Mouse (Mus musculus) small intestine, adult 2 months (tissue): Measurements from ENCODE around the gene Ski. TPM values are rescaled to one million over a fixed set of nuclear protein-coding genes. Genes with fewer than 3 reads are reported as not detected.

Source experiments
- H3K27ac ChIP-seq: fragments of 200-500 bp; 2 replicates; pipeline ENCODE4 v1.5.1; 2012; ENCODE audit warnings: low read depth, low read length, control low read depth, inconsistent platforms; ENCODE audit not compliant: insufficient read depth
- H3K27me3 ChIP-seq: fragments of 200-500 bp; 2 replicates; pipeline ENCODE4 v1.6.1; 2012; ENCODE audit warnings: mild to moderate bottlenecking, moderate library complexity, low read length, inconsistent platforms; ENCODE audit not compliant: control insufficient read depth, insufficient read depth
- H3K36me3 ChIP-seq: fragments of 200-500 bp; 2 replicates; pipeline ENCODE4 v1.6.1; 2012; ENCODE audit warnings: mild to moderate bottlenecking, low read length, control low read depth, inconsistent platforms; ENCODE audit not compliant: control insufficient read depth, insufficient read depth
- H3K4me1 ChIP-seq: fragments of 200-500 bp; 2 replicates; pipeline ENCODE4 v1.6.1; 2012; ENCODE audit warnings: low read length, inconsistent platforms, mixed read lengths; ENCODE audit not compliant: control insufficient read depth, insufficient read depth, insufficient read length
- H3K4me3 ChIP-seq: fragments of 200-500 bp; 2 replicates; pipeline ENCODE4 v1.5.1; 2012; ENCODE audit warnings: low read depth, mild to moderate bottlenecking, control low read depth, inconsistent platforms, low read length, moderate library complexity
- CTCF ChIP-seq: fragments of 200-500 bp; IDR thresholded peaks from 2 replicates; pipeline ENCODE4 v1.5.1; 2012; ENCODE audit warnings: low read depth, mild to moderate bottlenecking, control low read depth, inconsistent platforms, low read length, moderate library complexity, mixed read lengths; ENCODE audit not compliant: insufficient replicate concordance, insufficient read length; ENCODE audit errors: extremely low read depth
- POLR2A ChIP-seq: fragments of 200-500 bp; IDR thresholded peaks from 2 replicates; pipeline ENCODE4 v1.6.1; 2012; ENCODE audit warnings: low read depth, mild to moderate bottlenecking, control low read depth, inconsistent platforms, low read length, moderate library complexity
- WGBS: fragments of 180-500 bp; shearing (Covaris S2); methylation state at CpG from one replicate; pipeline ENCODE4 v1.1.7; 2018; 5-methylcytosine and 5-hydroxymethylcytosine counted together
- polyA plus RNA-seq: library from polyadenylated mRNA; depleted of rRNA; stranded (reverse); fragments of >200 nt; gene quantifications from 2 replicates; pipeline ENCODE4 v1.2.3, GENCODE M21; 2012

Gene Ski
- polyA plus RNA-seq, 1 experiment, result 48.0 TPM

DNA sequence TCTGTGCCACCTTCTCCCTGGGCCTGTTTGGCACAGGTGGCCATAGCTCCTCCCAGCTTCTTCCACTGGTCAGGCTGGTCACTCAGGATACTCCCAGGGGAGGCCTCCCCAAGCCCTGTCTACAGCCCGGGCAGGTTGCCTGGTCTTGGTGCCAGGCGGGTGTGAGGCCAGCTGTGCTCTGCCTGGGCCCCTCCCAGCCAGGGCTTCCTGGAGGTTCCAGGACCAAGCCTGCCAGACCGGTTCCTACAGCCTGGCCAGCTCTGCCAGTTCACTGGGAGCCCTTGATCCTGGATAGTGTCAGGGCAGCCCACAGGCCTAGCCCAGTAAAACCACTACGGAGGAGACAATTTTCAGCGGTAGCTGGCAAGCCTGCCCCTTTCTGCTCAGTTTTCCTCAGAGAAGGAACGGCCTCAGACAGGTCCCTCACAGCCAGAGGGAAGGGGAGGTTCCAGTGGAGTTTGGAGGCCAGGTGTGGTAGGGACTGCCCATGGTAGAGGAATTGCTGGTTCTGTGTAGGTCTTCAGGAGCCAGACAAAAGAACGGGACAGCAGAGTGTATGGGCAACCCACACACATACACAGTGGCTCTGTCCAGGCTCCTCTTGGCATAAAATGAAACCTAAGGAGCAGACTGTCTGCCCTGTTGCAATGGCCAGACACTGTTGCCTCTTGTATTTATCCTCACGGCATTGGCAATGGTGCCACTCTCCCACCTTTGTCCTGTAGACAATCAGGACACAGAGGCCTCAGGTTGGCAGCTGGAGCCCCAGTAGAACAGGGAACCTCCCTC is 73.3 kb downstream of the Ski start:
- no peaks in the 10 kb centered on the region for H3K36me3 ChIP-seq
- no peak; the same call in 1 of the 2 replicates for TF ChIP-seq POLR2A
- TF ChIP-seq CTCF, result no peak
- no peaks in the 10 kb centered on the region for H3K27me3 ChIP-seq
- H3K4me1 ChIP-seq, result peaks cover 42% of the 10 kb centered on the region
- 24% methylated on average over 8 of the region's 8 CpGs for WGBS
- H3K4me3 ChIP-seq, result no peak overlapping the region
- peak overlapping the region; percentile 93 for H3K27ac ChIP-seq

GRCm38 (mm10) chr4:155148453-155148852 is 73.9 kb downstream of the Ski start:
- Histone ChIP-seq H3K4me1 (peaks cover 42% of the 10 kb centered on the region), H3K27ac (peak overlapping the region; percentile 93), H3K27me3 (no peaks in the 10 kb centered on the region), H3K4me3 (no peak overlapping the region), H3K36me3 (no peaks in the 10 kb centered on the region)
- WGBS, result 56% methylated on average over 4 of the region's 4 CpGs
- TF ChIP-seq CTCF (no peak), POLR2A (no peak)

- Histone ChIP-seq H3K4me3 (no peak overlapping the region), H3K36me3 (no peaks in the 10 kb centered on the region), H3K4me1 (peaks cover 37% of the 10 kb centered on the region), H3K27me3 (no peaks in the 10 kb centered on the region), H3K27ac (no peak overlapping the region)
- 64% methylated on average over 14 of the region's 14 CpGs for WGBS
- TF ChIP-seq CTCF (no peak), POLR2A (no peak)
Observed at GRCm38 (mm10) chr4:155146107-155146823, 76.1 kb downstream of the Ski start.

DNA sequence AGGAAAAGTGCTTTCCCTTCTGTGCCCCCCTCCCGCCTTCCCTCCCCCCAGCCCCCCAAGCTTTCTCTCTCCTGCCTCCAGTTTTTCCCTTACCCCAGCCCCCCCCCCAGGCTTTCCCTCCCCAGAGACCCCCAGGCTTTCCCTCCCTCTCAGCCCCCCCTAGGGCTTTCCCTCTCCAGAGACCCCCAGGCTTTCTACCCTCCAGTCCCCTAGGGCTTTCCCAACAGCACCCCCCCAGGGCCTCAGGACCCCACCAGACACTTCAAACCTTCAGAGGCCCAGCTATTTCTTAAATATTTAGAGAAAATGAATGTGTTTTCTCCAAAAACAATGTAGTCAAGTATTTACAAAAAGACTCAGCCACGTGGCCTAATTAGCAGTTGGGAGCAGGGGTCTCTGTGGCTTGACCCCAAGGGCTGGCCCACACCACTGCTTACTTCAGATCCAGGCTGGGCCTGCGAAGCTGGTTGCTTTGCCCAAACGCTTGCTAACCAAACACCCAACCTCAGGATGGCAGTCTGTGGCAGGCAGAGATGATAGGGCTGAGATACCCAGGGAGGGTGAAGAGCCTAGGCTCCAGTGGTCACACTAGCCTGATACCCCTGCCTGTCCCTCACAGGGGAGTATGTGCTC is 77.7 kb downstream of the Ski start:
- peaks cover 27% of the 10 kb centered on the region for H3K4me1 ChIP-seq
- H3K27ac ChIP-seq, result no peak overlapping the region
- H3K36me3 ChIP-seq, result no peaks in the 10 kb centered on the region
- no peaks in the 10 kb centered on the region for H3K27me3 ChIP-seq
- no peak overlapping the region for H3K4me3 ChIP-seq
- TF ChIP-seq POLR2A (no peak), CTCF (no peak)
- WGBS, result 73% methylated on average over 4 of the region's 4 CpGs

- peak overlapping the region; percentile 44 for H3K27ac ChIP-seq
- WGBS, result 74% methylated on average over 12 of the region's 12 CpGs
- TF ChIP-seq POLR2A (no peak), CTCF (no peak)
- peaks cover 20% of the 10 kb centered on the region for H3K4me1 ChIP-seq
- H3K36me3 ChIP-seq, result no peaks in the 10 kb centered on the region
- H3K4me3 ChIP-seq, result no peak overlapping the region
- no peaks in the 10 kb centered on the region for H3K27me3 ChIP-seq
Observed at GRCm38 (mm10) chr4:155143871-155144502, 78.4 kb downstream of the Ski start.

DNA sequence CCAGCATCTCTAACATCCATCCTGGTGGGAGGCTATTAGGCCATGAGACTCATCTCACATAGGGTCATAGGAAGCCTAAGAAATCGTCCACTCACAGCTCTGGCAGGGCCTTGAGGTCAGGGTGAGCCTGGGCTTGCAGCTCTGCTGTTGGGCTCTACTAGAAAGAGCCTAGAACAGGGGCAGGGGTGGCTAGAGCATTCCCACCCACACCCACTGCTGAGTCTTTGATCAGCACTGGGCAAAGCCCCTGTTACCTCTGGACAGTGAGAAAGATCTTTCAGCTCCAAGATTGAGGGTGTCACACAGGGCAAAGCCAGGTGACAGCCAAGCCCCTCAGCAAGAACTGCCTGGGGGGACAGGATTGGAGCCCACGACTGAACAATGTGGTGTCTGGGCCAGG is 79.0 kb downstream of the Ski start:
- Histone ChIP-seq H3K27me3 (no peaks in the 10 kb centered on the region), H3K36me3 (no peaks in the 10 kb centered on the region), H3K27ac (peak overlapping the region; percentile 44), H3K4me1 (peaks cover 14% of the 10 kb centered on the region), H3K4me3 (no peak overlapping the region)
- TF ChIP-seq CTCF (no peak), POLR2A (no peak)
- 78% methylated on average over 2 of the region's 2 CpGs for WGBS

DNA sequence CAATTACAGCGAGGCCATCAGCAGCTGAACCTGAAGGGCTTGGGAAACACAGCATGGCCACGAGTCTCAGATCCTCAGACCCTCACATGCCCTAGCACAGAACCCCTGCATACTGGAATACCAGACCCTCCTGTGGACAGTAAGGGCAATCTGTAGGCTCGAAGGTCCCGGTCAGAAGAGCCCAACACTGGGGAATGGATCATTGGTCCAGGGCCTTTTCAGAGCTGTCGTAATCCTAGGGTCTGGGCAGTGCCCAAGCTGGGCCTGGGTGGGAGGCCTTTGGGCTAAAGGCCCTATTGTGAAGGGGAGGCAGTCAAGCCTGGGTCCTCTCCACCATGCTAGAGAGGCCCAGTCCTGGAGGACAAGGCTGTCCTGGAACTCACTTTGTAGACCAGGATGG is 79.6 kb downstream of the Ski start:
- WGBS, result 93% methylated on average over 5 of the region's 5 CpGs
- Histone ChIP-seq H3K27me3 (no peaks in the 10 kb centered on the region), H3K4me3 (no peak overlapping the region), H3K4me1 (peaks cover 8% of the 10 kb centered on the region; the same call in 1 of the 2 replicates), H3K27ac (no peak overlapping the region), H3K36me3 (no peaks in the 10 kb centered on the region)
- TF ChIP-seq POLR2A, result no peak
- TF ChIP-seq CTCF, result no peak
